Mouse (Mus musculus) embryonic facial prominence, embryonic 12.5 days (tissue): ENCODE measurements at regions not wholly inside any gene's neighbourhood (a gene's known extent, or its start where the extent isn't known, plus 50 kb on each side); places are given as distances from the start of the nearest gene placed in this dataset.

ENCODE experiments used
- ATAC-seq: fragments of 200-750 bp; cut with Nextera tagmentation; 2 replicates; pipeline ENCODE4 v1.8.0; 2017; ENCODE audit not compliant: insufficient number of reproducible peaks, insufficient read depth, low FRiP score, low TSS enrichment
- H3K27ac ChIP-seq: fragments of 300-500 bp; sonication (generic); 2 replicates; pipeline ENCODE4 v1.5.1; 2016; ENCODE audit warnings: mild to moderate bottlenecking
- H3K27me3 ChIP-seq: fragments of 300-500 bp; sonication (generic); 2 replicates; pipeline ENCODE4 v1.6.1; 2016; ENCODE audit warnings: mild to moderate bottlenecking, moderate library complexity
- H3K36me3 ChIP-seq: fragments of 300-500 bp; sonication (generic); 2 replicates; pipeline ENCODE4 v1.6.1; 2016; ENCODE audit warnings: mild to moderate bottlenecking
- H3K4me1 ChIP-seq: fragments of 300-500 bp; sonication (generic); 2 replicates; pipeline ENCODE4 v1.6.1; 2016
- H3K4me2 ChIP-seq: fragments of 300-500 bp; sonication (generic); replicated peaks from 2 replicates; pipeline ENCODE4 v1.6.1; 2016; ENCODE audit warnings: mild to moderate bottlenecking, moderate library complexity
- H3K4me3 ChIP-seq: fragments of 300-500 bp; sonication (generic); 2 replicates; pipeline ENCODE4 v1.5.1; 2016; ENCODE audit warnings: mild to moderate bottlenecking
- H3K9ac ChIP-seq: fragments of 300-500 bp; sonication (generic); 2 replicates; pipeline ENCODE4 v1.6.1; 2016; ENCODE audit warnings: mild to moderate bottlenecking, moderate library complexity
- H3K9me3 ChIP-seq: fragments of 300-500 bp; sonication (generic); 2 replicates; pipeline ENCODE4 v1.6.1; 2016; ENCODE audit warnings: mild to moderate bottlenecking, moderate library complexity
- WGBS: fragments of 180-500 bp; shearing (Covaris S2); methylation state at CpG from one replicate; pipeline ENCODE4 v1.1.7; 2016; 5-methylcytosine and 5-hydroxymethylcytosine counted together

- Histone ChIP-seq H3K4me3 (no peak overlapping the region), H3K27ac (0 out of 2 replicates have a peak overlapping the region, but pooled peaks have one; percentile 54), H3K36me3 (no peaks in the 10 kb centered on the region), H3K9ac (no peak overlapping the region), H3K27me3 (no peaks in the 10 kb centered on the region), H3K9me3 (no peaks in the 10 kb centered on the region), H3K4me1 (peaks cover 16% of the 10 kb centered on the region; the same call in 1 of the 2 replicates), H3K4me2 (no peak overlapping the region)
- no peak for ATAC-seq
- 66% methylated on average over 12 of the region's 12 CpGs for WGBS
Observed at GRCm38 (mm10) chr5:73884998-73885397, 183.2 kb downstream of the Usp46 start.

- Histone ChIP-seq H3K9me3 (no peaks in the 10 kb centered on the region), H3K27ac (no peak overlapping the region), H3K4me2 (no peak overlapping the region), H3K4me3 (no peak overlapping the region), H3K9ac (no peak overlapping the region), H3K27me3 (no peaks in the 10 kb centered on the region), H3K36me3 (no peaks in the 10 kb centered on the region), H3K4me1 (peaks cover 16% of the 10 kb centered on the region; the same call in 1 of the 2 replicates)
- ATAC-seq: no peak
- 93% methylated on average over 1 of the region's 1 CpGs for WGBS
Observed at GRCm38 (mm10) chr5:73885691-73886090, 182.5 kb downstream of the Usp46 start.

- no peak overlapping the region for H3K9ac ChIP-seq
- H3K27ac ChIP-seq: no peak overlapping the region
- no peak overlapping the region for H3K4me3 ChIP-seq
- ATAC-seq: no peak
- H3K9me3 ChIP-seq: no peaks in the 10 kb centered on the region
- no peak overlapping the region for H3K4me2 ChIP-seq
- no peaks in the 10 kb centered on the region for H3K36me3 ChIP-seq
- H3K4me1 ChIP-seq: peaks cover 6% of the 10 kb centered on the region; the same call in 1 of the 2 replicates
- no peaks in the 10 kb centered on the region for H3K27me3 ChIP-seq
- 74% methylated on average over 8 of the region's 8 CpGs for WGBS
Observed at GRCm38 (mm10) chr5:73887306-73887958, 180.8 kb downstream of the Usp46 start.

GRCm38 (mm10) chr5:73888391-73888790, 179.8 kb downstream of the Usp46 start:
- H3K4me1 ChIP-seq: peaks cover 6% of the 10 kb centered on the region; the same call in 1 of the 2 replicates
- H3K4me3 ChIP-seq: no peak overlapping the region
- ATAC-seq: no peak
- H3K36me3 ChIP-seq: no peaks in the 10 kb centered on the region
- H3K27me3 ChIP-seq: no peaks in the 10 kb centered on the region
- no peak overlapping the region for H3K27ac ChIP-seq
- WGBS: 67% methylated on average over 2 of the region's 2 CpGs
- H3K9ac ChIP-seq: no peak overlapping the region
- no peaks in the 10 kb centered on the region for H3K9me3 ChIP-seq
- H3K4me2 ChIP-seq: no peak overlapping the region

DNA sequence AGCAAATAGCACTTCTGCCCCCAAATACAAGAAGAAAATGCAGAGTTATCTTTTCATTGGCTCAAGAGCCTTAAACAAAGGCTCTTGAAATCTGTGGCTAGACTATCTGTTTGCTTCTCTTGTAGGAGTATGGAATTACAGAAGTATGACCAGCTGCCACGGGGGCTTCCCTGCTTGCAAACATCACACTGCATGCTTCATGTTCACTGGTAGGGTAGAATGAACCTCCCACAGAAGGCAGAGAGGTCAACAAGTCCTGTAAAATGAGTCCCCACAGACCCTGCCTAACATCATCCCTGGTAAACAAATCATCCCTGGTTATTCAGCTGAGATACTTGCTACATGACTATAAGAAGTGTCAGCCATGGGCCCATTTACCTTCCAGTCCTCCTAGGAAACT, 178.9 kb downstream of the Usp46 start:
- H3K27ac ChIP-seq: no peak overlapping the region
- H3K9ac ChIP-seq: no peak overlapping the region
- H3K4me1 ChIP-seq: peaks cover 6% of the 10 kb centered on the region; the same call in 1 of the 2 replicates
- H3K4me3 ChIP-seq: no peak overlapping the region
- H3K27me3 ChIP-seq: no peaks in the 10 kb centered on the region
- WGBS: 52% methylated on average over 1 of the region's 1 CpGs
- no peaks in the 10 kb centered on the region for H3K9me3 ChIP-seq
- H3K4me2 ChIP-seq: no peak overlapping the region
- no peaks in the 10 kb centered on the region for H3K36me3 ChIP-seq
- no peak for ATAC-seq

GRCm38 (mm10) chr5:73890942-73891341, 177.3 kb downstream of the Usp46 start:
- Histone ChIP-seq H3K4me3 (no peak overlapping the region), H3K9me3 (peaks cover 8% of the 10 kb centered on the region; the same call in 1 of the 2 replicates), H3K36me3 (no peaks in the 10 kb centered on the region), H3K27ac (no peak overlapping the region), H3K4me2 (no peak overlapping the region), H3K4me1 (no peaks in the 10 kb centered on the region), H3K9ac (no peak overlapping the region), H3K27me3 (no peaks in the 10 kb centered on the region)
- 85% methylated on average over 4 of the region's 4 CpGs for WGBS
- no peak for ATAC-seq

GRCm38 (mm10) chr5:73891606-73892005, 176.6 kb downstream of the Usp46 start:
- H3K27ac ChIP-seq: no peak overlapping the region
- no peak overlapping the region for H3K9ac ChIP-seq
- 79% methylated on average over 11 of the region's 11 CpGs for WGBS
- no peaks in the 10 kb centered on the region for H3K27me3 ChIP-seq
- H3K9me3 ChIP-seq: peaks cover 8% of the 10 kb centered on the region; the same call in 1 of the 2 replicates
- ATAC-seq: no peak
- no peak overlapping the region for H3K4me3 ChIP-seq
- no peaks in the 10 kb centered on the region for H3K4me1 ChIP-seq
- H3K4me2 ChIP-seq: no peak overlapping the region
- no peaks in the 10 kb centered on the region for H3K36me3 ChIP-seq

GRCm38 (mm10) chr5:73892440-73893225, 175.6 kb downstream of the Usp46 start:
- Histone ChIP-seq H3K27me3 (no peaks in the 10 kb centered on the region), H3K4me2 (no peak overlapping the region), H3K4me1 (no peaks in the 10 kb centered on the region), H3K9ac (no peak overlapping the region), H3K4me3 (no peak overlapping the region), H3K36me3 (no peaks in the 10 kb centered on the region), H3K9me3 (peaks cover 8% of the 10 kb centered on the region; the same call in 1 of the 2 replicates), H3K27ac (no peak overlapping the region)
- ATAC-seq: no peak
- 65% methylated on average over 4 of the region's 4 CpGs for WGBS

DNA sequence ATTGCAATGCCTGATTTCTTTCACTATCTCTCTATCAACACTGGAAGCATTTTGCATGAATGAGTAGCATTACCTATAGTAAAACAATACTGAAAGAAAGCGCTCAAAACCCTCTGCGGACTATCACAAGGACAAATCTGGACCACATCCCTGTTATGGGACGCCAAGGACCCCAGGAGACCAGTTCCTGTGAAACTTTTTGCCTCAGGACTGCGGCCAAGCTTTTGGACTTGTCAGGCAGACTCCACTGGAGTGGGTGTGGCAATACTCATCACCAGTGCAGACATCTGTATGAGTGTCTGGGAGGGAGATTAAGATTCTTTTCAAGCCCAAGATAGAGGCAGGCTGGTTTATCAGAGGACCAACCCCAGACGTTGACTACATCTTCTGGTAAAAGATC, 173.0 kb downstream of the Usp46 start:
- Histone ChIP-seq H3K27me3 (no peaks in the 10 kb centered on the region), H3K36me3 (no peaks in the 10 kb centered on the region), H3K9me3 (peaks cover 8% of the 10 kb centered on the region; the same call in 1 of the 2 replicates), H3K9ac (no peak overlapping the region), H3K4me3 (no peak overlapping the region), H3K27ac (no peak overlapping the region), H3K4me1 (no peaks in the 10 kb centered on the region), H3K4me2 (no peak overlapping the region)
- ATAC-seq: no peak
- 89% methylated on average over 5 of the region's 5 CpGs for WGBS

DNA sequence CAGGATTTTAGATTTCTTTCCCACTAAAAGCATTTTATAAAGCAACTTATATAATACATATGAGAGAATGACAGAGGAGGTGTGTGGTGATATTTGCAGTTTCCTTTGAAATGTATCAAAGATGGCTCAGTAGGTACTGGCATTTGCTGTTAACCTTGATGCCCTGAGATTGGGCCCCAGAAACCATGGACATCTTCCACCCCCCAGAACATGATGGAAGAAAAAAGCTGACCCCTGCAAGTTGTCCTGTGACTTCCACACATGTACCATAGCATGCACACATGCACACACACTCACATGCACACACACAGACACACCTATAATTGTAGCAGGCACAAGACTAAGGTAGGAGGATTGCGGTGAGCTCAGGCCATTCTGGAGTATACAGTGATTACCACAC, 171.4 kb downstream of the Usp46 start:
- Histone ChIP-seq H3K4me2 (no peak overlapping the region), H3K4me1 (no peaks in the 10 kb centered on the region), H3K4me3 (no peak overlapping the region), H3K27ac (no peak overlapping the region), H3K9ac (no peak overlapping the region), H3K9me3 (peaks cover 8% of the 10 kb centered on the region; the same call in 1 of the 2 replicates), H3K36me3 (no peaks in the 10 kb centered on the region), H3K27me3 (no peaks in the 10 kb centered on the region)
- ATAC-seq: no peak
- WGBS: 100% methylated on average over 1 of the region's 1 CpGs

DNA sequence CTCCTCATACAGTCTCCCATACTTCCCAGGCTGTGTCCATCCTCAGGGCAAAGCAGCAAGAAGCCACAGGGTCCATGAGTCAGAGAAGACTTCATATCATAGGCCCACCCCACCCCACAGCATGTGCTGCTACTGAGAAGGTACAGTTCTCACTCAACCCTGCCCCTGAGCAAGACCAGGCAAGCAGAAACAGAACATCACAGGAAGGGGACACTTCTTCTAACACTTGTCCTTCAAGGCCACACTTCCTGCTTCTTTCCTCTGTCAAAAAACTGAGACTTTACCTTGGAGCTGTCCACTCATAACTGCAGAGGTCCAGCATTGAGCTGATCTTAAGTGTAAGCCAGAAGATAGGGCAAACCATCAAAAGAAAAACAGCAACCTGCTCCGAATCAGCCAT, 166.6 kb downstream of the Usp46 start:
- H3K9ac ChIP-seq: no peak overlapping the region
- H3K9me3 ChIP-seq: no peaks in the 10 kb centered on the region
- no peak overlapping the region for H3K4me3 ChIP-seq
- ATAC-seq: no peak
- no peaks in the 10 kb centered on the region for H3K36me3 ChIP-seq
- H3K27ac ChIP-seq: no peak overlapping the region
- H3K4me1 ChIP-seq: no peaks in the 10 kb centered on the region
- H3K27me3 ChIP-seq: no peaks in the 10 kb centered on the region
- 83% methylated on average over 1 of the region's 1 CpGs for WGBS
- H3K4me2 ChIP-seq: no peak overlapping the region
